Mouse (Mus musculus) retina, adult 2 months (tissue): ENCODE results near the gene Vmn1r28.
"Not testable (repeated sequence)": the region's sequence is repeated elsewhere in the genome, so short reads cannot be mapped to it uniquely, and the experiment has no call there.

Source experiments
- DNase-seq: peaks from one replicate; pipeline ENCODE4 v3.0.0-alpha.2; 2012; ENCODE audit warnings: low read depth, low spot score

Vmn1r28 gene

GRCm38 (mm10) chr6:58261737-58262136, at the start of gene Vmn1r28:
Gene Vmn1r28 (plus strand): TSS chr6:58262037.
- DNase-seq, result no peak

- no peak for DNase-seq
Measured at GRCm38 (mm10) chr6:58216119-58216518, 45.7 kb upstream of the Vmn1r28 start.

- DNase-seq, result no peak
Measured at GRCm38 (mm10) chr6:58218721-58219120, 43.1 kb upstream of the Vmn1r28 start, which contains the start of gene Vmn1r27. Gene Vmn1r27 (minus strand): TSS chr6:58218821.

DNA sequence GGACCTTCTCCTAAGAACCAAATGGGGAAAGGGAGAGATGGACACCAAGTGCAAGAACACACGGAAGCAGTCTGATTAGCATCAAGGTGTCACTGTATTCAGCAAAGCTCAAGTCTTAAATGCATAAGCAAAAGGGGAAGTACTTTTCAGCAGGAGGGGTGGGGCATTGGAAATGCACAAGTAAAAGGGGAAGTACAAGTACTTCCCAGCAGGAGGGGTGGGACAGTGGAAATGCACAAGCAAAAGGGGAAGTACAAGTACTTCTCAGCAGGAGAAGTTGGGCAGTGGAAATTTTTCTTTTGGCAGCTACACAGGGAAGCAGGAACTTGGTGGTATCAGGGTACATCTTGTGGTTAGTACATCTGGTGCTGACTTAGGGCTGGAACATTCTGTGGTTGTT, 17.8 kb downstream of the Vmn1r28 start:
- not testable (repeated sequence) for DNase-seq

DNA sequence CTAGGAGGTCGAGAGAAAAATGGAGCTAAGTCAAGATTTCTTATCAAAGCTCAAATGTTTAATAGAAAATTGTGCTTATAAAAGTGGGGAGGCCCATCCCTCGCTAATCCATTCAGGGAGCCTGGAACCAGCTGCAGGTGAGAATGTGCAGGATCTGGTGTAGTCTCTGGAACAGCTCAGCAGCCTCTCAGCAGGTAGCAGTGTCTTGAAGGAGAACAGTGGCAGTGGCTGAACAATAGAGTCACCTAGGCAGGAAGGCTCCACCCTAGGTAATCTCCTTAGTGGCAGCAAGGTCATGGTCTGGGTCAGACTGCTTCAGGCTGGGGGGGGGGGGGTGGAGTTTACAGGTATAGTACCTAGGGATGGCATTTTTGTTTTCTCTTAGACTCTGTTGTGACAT, 30.4 kb downstream of the Vmn1r28 start:
- no peak for DNase-seq

GRCm38 (mm10) chr6:58298511-58298910, 36.7 kb downstream of the Vmn1r28 start:
- not testable (repeated sequence) for DNase-seq

- DNase-seq, result no peak
Measured at GRCm38 (mm10) chr6:58301249-58301648, 39.4 kb downstream of the Vmn1r28 start, which contains the start of gene Vmn1r29. Gene Vmn1r29 (plus strand): TSS chr6:58301549.
